Mouse (Mus musculus) B cell, adult 2 months (primary cell): ENCODE data around the gene Ldlrad3.

Source experiments
- DNase-seq, 2 experiments: peaks; one replicate each; pipeline ENCODE4 v3.0.0; 2022

Ldlrad3 gene

GRCm38 (mm10) chr2:102142654-102143271, 43.4 kb downstream of the Ldlrad3 start:
- DNase-seq = no peak

GRCm38 (mm10) chr2:102142197-102142623, 44.0 kb downstream of the Ldlrad3 start:
- DNase-seq = no peak

- DNase-seq = no peak
Measured at GRCm38 (mm10) chr2:102141199-102141598, 45.0 kb downstream of the Ldlrad3 start.

- no peak for DNase-seq
Measured at GRCm38 (mm10) chr2:102137922-102138321, 48.3 kb downstream of the Ldlrad3 start.

- no peak for DNase-seq
Measured at GRCm38 (mm10) chr2:102136184-102136583, 50.0 kb downstream of the Ldlrad3 start.

GRCm38 (mm10) chr2:102134510-102135262, 51.5 kb downstream of the Ldlrad3 start:
- DNase-seq = no peak

- no peak for DNase-seq
Measured at GRCm38 (mm10) chr2:102132945-102133558, 53.1 kb downstream of the Ldlrad3 start.

- no peak for DNase-seq
Measured at GRCm38 (mm10) chr2:102130198-102130845, 55.9 kb downstream of the Ldlrad3 start.

- no peak for DNase-seq
Measured at GRCm38 (mm10) chr2:102129235-102129634, 57.0 kb downstream of the Ldlrad3 start.

GRCm38 (mm10) chr2:102128500-102129030, 57.6 kb downstream of the Ldlrad3 start:
- DNase-seq = no peak

GRCm38 (mm10) chr2:102127791-102128387, 58.3 kb downstream of the Ldlrad3 start:
- DNase-seq = no peak

- no peak for DNase-seq
Measured at GRCm38 (mm10) chr2:102127221-102127620, 59.0 kb downstream of the Ldlrad3 start.

- no peak for DNase-seq
Measured at GRCm38 (mm10) chr2:102126076-102126475, 60.1 kb downstream of the Ldlrad3 start.

- no peak for DNase-seq
Measured at GRCm38 (mm10) chr2:102125042-102125441, 61.1 kb downstream of the Ldlrad3 start.

GRCm38 (mm10) chr2:102122146-102122515, 64.1 kb downstream of the Ldlrad3 start:
- no peak for DNase-seq

GRCm38 (mm10) chr2:102121440-102122145, 64.6 kb downstream of the Ldlrad3 start:
- DNase-seq = no peak

- no peak for DNase-seq
Measured at GRCm38 (mm10) chr2:102119751-102120505, 66.3 kb downstream of the Ldlrad3 start.

GRCm38 (mm10) chr2:102118988-102119460, 67.2 kb downstream of the Ldlrad3 start:
- DNase-seq = no peak

- no peak for DNase-seq
Measured at GRCm38 (mm10) chr2:102117402-102117760, 68.8 kb downstream of the Ldlrad3 start.

GRCm38 (mm10) chr2:102116521-102117401, 69.4 kb downstream of the Ldlrad3 start:
- DNase-seq = peak in 1 of 2 experiments; percentile 7
